Mouse (Mus musculus) neutrophil, adult 59 days (primary cell): Measurements from ENCODE around the gene Bnip3. TPM values are rescaled to one million over a fixed set of nuclear protein-coding genes. Genes with fewer than 3 reads are reported as not detected.

Source experiments
- total RNA-seq, 2 experiments: library from RNA; stranded (reverse); gene quantifications; 1 replicate in 1 of 2; 2 replicates in 1 of 2; pipeline ENCODE4 v1.2.4; 2023

The Bnip3 gene
- 10 to 100 TPM; 11.6 to 13.8 TPM for total RNA-seq

DNA sequence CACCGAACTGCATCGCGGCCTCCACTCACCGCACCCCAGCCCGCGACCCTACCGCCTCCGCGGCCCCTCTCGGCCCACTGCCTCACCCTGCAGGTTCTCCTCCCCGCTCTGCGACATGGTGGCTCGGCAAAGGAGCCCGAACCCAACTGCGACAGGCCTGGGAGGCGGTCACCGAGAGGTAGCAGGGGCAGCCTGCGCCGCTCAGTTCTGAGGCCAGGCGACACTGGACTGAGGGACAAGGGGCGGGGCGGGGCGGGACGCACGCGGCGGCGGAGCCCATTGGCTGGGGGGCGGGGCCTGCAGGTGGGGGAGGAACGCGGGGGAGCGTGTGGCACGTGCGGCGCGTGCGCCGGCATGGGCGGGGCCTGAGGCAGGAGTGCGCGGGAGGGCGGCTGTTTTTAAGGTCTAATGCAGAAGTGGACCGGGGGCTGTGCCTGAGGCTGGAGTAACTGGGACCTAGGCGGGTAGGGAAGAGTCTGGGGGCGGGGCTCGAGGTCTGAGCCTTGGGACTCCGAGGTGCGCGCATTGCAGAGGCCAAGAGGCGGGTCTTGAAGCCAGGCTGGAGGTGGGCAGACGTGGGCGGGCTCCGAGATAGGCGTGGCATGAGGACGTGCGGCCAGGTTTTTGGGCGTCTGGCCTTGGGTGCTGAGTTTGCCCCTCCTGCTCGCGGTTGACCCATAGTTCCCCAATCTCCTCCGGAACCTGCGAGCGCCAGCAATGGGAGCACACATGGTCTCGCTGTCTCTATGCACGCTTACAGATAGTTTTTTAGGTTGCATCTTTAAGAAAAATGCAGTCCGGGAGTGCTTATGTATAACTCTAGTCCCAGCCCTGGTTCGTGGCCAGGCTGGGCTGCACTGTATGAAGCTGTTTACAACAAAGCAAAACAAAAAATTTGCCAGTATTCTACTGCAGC lies at the start of gene Bnip3:
Gene Bnip3, minus strand, starts transcription at position 243 of the 916 bp plus-strand sequence.

DNA sequence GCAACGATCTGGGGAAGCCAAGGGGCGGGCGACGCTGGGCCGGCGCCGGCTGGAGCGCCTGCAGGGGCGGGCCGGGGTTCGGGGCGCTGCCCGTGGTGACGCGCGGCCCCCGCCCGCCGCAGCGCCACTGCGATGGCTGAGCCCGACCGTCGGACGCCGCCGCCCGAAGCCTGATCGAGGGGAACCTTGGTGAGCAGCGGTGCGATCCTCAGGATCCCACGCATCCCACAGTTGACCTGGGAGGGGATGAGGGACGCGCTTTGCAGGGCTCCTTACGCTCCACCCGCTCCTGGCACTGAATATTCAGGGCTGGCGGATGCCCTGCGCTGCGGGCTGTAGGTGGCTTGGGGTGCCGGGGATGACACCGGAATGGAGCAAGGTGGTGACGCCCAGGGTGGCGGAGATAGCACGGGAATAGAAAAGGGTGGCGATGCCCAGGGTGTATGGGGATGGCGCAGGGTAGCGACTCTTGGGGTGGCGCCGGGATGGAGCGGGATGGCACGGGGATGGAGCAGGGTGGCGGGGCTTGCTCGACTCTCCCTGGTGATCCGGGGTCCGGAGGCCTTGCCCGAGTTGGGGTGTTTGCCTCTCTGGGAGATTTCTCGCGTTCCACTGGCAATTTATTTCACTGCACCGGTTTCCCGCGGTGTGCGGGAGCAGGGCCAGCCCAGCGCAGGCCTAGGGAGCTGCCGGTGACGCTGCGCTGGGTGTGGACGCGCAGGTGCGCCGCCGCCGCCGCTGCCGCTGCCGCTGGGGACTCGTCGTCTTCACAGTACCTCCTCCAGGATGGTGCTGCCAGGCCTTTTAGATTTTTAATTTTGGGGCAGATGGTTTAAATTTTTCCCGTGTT lies 31.5 kb upstream of the Bnip3 start, which contains the start of gene Jakmip3:
Gene Jakmip3, plus strand, starts transcription at position 119 of the 850 bp plus-strand sequence.

DNA sequence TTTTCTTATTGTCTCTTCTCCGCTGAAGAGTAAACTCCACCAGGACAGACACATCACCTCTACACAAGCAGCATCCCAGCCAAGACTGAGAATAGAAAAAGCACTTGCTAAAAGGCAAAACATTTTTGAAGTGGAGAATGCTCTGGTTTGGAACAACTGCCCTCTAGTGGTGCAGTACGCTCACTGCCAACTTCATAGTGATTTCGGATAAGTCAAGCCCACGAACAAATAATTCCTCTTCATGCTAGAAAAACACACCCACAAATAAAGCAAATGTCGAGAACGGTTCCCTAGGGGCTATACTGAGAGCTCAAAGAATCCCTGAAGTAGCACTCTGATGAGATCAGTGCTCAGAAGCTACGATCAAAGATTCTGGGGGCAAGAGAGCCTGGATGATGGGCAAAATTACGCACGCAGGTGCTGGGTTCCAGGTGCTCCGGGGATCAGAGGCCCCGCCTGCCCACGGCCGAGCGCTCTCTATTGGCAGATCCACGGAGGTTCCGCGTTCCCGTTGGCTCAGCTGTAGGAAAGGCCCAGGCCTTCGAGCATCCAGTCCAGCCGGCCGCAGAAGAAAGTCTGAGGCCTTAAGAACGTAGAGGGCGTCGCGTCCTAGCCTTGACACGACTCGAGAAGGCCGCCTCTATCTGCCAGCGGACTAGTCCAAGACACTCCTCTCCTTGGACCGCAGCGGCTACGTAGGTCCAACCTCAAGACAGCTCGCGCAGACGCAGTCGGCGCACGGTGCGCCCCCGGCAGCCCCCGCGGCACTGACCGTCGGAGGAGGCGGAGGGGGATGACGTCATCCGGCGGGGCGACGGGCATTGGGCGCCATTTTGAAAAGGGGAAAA lies 63.6 kb downstream of the Bnip3 start, which contains the start of the genes Ppp2r2d and Mapk1ip1:
Gene Ppp2r2d, plus strand, starts transcription at position 536 of the 848 bp plus-strand sequence.
Gene Mapk1ip1, minus strand, starts transcription at position 730 of the 848 bp plus-strand sequence.

Other genes with a start within 250 kb of the Bnip3 start
- gene Ppp2r2d, start 63.4 kb downstream of the Bnip3 start, total RNA-seq: 10 to 100 TPM; 36.2 to 43.9 TPM
- 10 to 100 TPM; 18.5 to 22.2 TPM for gene Mapk1ip1, start 63.2 kb downstream of the Bnip3 start, total RNA-seq
- gene Jakmip3, start 31.2 kb upstream of the Bnip3 start, total RNA-seq: not detected
- not detected for gene Dpysl4, start 176.5 kb upstream of the Bnip3 start, total RNA-seq